Mouse (Mus musculus) stomach, embryonic 15.5 days (tissue): ENCODE results near the gene Qpctl. TPM values are rescaled to one million over a fixed set of nuclear protein-coding genes. Genes with fewer than 3 reads are reported as not detected.

Experiments
- ATAC-seq: fragments of 200-750 bp; cut with Nextera tagmentation; 2 replicates; pipeline ENCODE4 v1.8.0; 2017; ENCODE audit warnings: low read depth, moderate number of reproducible peaks, moderate TSS enrichment; ENCODE audit not compliant: insufficient read depth, low FRiP score
- H3K27ac ChIP-seq: fragments of 300-500 bp; sonication (generic); 2 replicates; pipeline ENCODE4 v1.5.1; 2015; ENCODE audit warnings: mild to moderate bottlenecking, inconsistent platforms
- H3K27me3 ChIP-seq: fragments of 300-500 bp; sonication (generic); replicated peaks from 2 replicates; pipeline ENCODE4 v1.6.1; 2015; ENCODE audit warnings: inconsistent platforms
- H3K36me3 ChIP-seq: fragments of 300-500 bp; sonication (generic); 2 replicates; pipeline ENCODE4 v1.6.1; 2015; ENCODE audit warnings: inconsistent platforms
- H3K4me1 ChIP-seq: fragments of 300-500 bp; sonication (generic); 2 replicates; pipeline ENCODE4 v1.6.1; 2015; ENCODE audit warnings: inconsistent platforms
- H3K4me2 ChIP-seq: fragments of 300-500 bp; sonication (generic); 2 replicates; pipeline ENCODE4 v1.6.1; 2015; ENCODE audit warnings: mild to moderate bottlenecking, inconsistent platforms
- H3K4me3 ChIP-seq: fragments of 300-500 bp; sonication (generic); replicated peaks from 2 replicates; pipeline ENCODE4 v1.5.1; 2015; ENCODE audit warnings: inconsistent platforms
- H3K9ac ChIP-seq: fragments of 300-500 bp; sonication (generic); 2 replicates; pipeline ENCODE4 v1.6.1; 2015; ENCODE audit warnings: inconsistent platforms
- H3K9me3 ChIP-seq: fragments of 300-500 bp; sonication (generic); 2 replicates; pipeline ENCODE4 v1.6.1; 2016; ENCODE audit warnings: inconsistent platforms
- WGBS: fragments of 180-500 bp; shearing (Covaris S2); methylation state at CpG from one replicate; pipeline ENCODE4 v1.1.7; 2015; 5-methylcytosine and 5-hydroxymethylcytosine counted together
- polyA plus RNA-seq: library from polyadenylated mRNA; unstranded; fragments of >200 nt; fragmentation: Nextera tagmentation; extraction: Ambion mirVana; gene quantifications from 2 replicates; pipeline ENCODE4 v1.2.1, GENCODE M21; 2015

The Qpctl gene
- polyA plus RNA-seq, 1 experiment from 2014 or later = 13.5 TPM

GRCm38 (mm10) chr7:19119631-19120429 is 29.3 kb downstream of the Qpctl start, which contains the start of gene Fbxo46:
Gene Fbxo46 (plus strand): TSS chr7:19119859.
- peak within 1 kb of the TSS; percentile 84 for H3K4me2 ChIP-seq
- H3K36me3 ChIP-seq = no peaks in the 10 kb centered on the region
- no peaks in the 10 kb centered on the region; the same call in 1 of the 2 replicates for H3K9me3 ChIP-seq
- WGBS = 2% methylated on average over 34 of the region's 34 CpGs
- ATAC-seq = peak; percentile 95
- 0 out of 2 replicates have a peak within 1 kb of the TSS, but pooled peaks have one; percentile 40 for H3K27ac ChIP-seq
- H3K4me3 ChIP-seq = peak within 1 kb of the TSS; percentile 68
- peaks cover 23% of the 10 kb centered on the region for H3K4me1 ChIP-seq
- H3K9ac ChIP-seq = peak within 1 kb of the TSS; percentile 76
- no peaks in the 10 kb centered on the region for H3K27me3 ChIP-seq

- Histone ChIP-seq H3K9ac (no peak overlapping the region), H3K4me1 (peaks cover 23% of the 10 kb centered on the region), H3K4me2 (no peak overlapping the region), H3K27me3 (no peaks in the 10 kb centered on the region), H3K36me3 (no peaks in the 10 kb centered on the region), H3K9me3 (no peaks in the 10 kb centered on the region; the same call in 1 of the 2 replicates), H3K4me3 (no peak overlapping the region), H3K27ac (no peak overlapping the region)
- no peak for ATAC-seq
- 92% methylated on average over 8 of the region's 8 CpGs for WGBS
These were observed 30.0 kb downstream of the Qpctl start for GRCm38 (mm10) chr7:19119083-19119482.

GRCm38 (mm10) chr7:19118028-19118771 is 30.9 kb downstream of the Qpctl start, which contains the start of gene Gm4969:
Gene Gm4969 (minus strand): TSS chr7:19118368.
- ATAC-seq = peak; percentile 15; the same call in 1 of the 2 replicates
- 22% methylated on average over 64 of the region's 64 CpGs for WGBS
- Histone ChIP-seq H3K4me3 (peak within 1 kb of the TSS; percentile 32), H3K36me3 (no peaks in the 10 kb centered on the region), H3K27me3 (no peaks in the 10 kb centered on the region), H3K4me1 (peaks cover 23% of the 10 kb centered on the region), H3K27ac (no peak within 1 kb of the TSS), H3K9ac (no peak within 1 kb of the TSS), H3K9me3 (no peaks in the 10 kb centered on the region; the same call in 1 of the 2 replicates), H3K4me2 (peak within 1 kb of the TSS; percentile 59)

- ATAC-seq = no peak
- Histone ChIP-seq H3K9me3 (no peaks in the 10 kb centered on the region), H3K27ac (no peak overlapping the region), H3K4me2 (no peak overlapping the region), H3K27me3 (no peaks in the 10 kb centered on the region), H3K36me3 (no peaks in the 10 kb centered on the region), H3K9ac (no peak overlapping the region), H3K4me1 (no peaks in the 10 kb centered on the region), H3K4me3 (no peak overlapping the region)
- 74% methylated on average over 1 of the region's 1 CpGs for WGBS
These were observed 39.5 kb downstream of the Qpctl start for GRCm38 (mm10) chr7:19109565-19109964.

GRCm38 (mm10) chr7:19107436-19107835 is 41.7 kb downstream of the Qpctl start:
- Histone ChIP-seq H3K9me3 (no peaks in the 10 kb centered on the region), H3K4me3 (no peak overlapping the region), H3K9ac (no peak overlapping the region), H3K27me3 (no peaks in the 10 kb centered on the region), H3K4me2 (no peak overlapping the region), H3K36me3 (no peaks in the 10 kb centered on the region), H3K4me1 (no peaks in the 10 kb centered on the region), H3K27ac (no peak overlapping the region)
- no peak for ATAC-seq
- WGBS = 48% methylated on average over 3 of the region's 3 CpGs

GRCm38 (mm10) chr7:19104486-19104885 is 44.6 kb downstream of the Qpctl start:
- Histone ChIP-seq H3K9ac (no peak overlapping the region), H3K27ac (no peak overlapping the region), H3K36me3 (no peaks in the 10 kb centered on the region), H3K4me2 (no peak overlapping the region), H3K27me3 (no peaks in the 10 kb centered on the region), H3K4me3 (no peak overlapping the region), H3K4me1 (no peaks in the 10 kb centered on the region), H3K9me3 (no peaks in the 10 kb centered on the region)
- WGBS = 70% methylated on average over 2 of the region's 2 CpGs
- no peak for ATAC-seq

- Histone ChIP-seq H3K9ac (no peak overlapping the region), H3K27ac (no peak overlapping the region), H3K36me3 (no peaks in the 10 kb centered on the region), H3K4me1 (no peaks in the 10 kb centered on the region; the same call in 1 of the 2 replicates), H3K4me3 (no peak overlapping the region), H3K9me3 (no peaks in the 10 kb centered on the region), H3K27me3 (no peaks in the 10 kb centered on the region), H3K4me2 (no peak overlapping the region)
- ATAC-seq = no peak
These were observed 45.4 kb downstream of the Qpctl start for GRCm38 (mm10) chr7:19103741-19104140.

- Histone ChIP-seq H3K4me3 (no peak overlapping the region), H3K27ac (no peak overlapping the region), H3K9ac (no peak overlapping the region), H3K36me3 (no peaks in the 10 kb centered on the region), H3K27me3 (no peaks in the 10 kb centered on the region), H3K4me1 (peaks cover 18% of the 10 kb centered on the region), H3K4me2 (no peak overlapping the region), H3K9me3 (no peaks in the 10 kb centered on the region)
- no peak for ATAC-seq
- WGBS = 79% methylated on average over 1 of the region's 1 CpGs
These were observed 48.8 kb downstream of the Qpctl start for GRCm38 (mm10) chr7:19100290-19100689.

GRCm38 (mm10) chr7:19098811-19099210 is 50.3 kb downstream of the Qpctl start:
- H3K27me3 ChIP-seq = no peaks in the 10 kb centered on the region
- no peak for ATAC-seq
- H3K36me3 ChIP-seq = no peaks in the 10 kb centered on the region
- no peak overlapping the region for H3K4me2 ChIP-seq
- no peak overlapping the region for H3K9ac ChIP-seq
- 73% methylated on average over 7 of the region's 7 CpGs for WGBS
- H3K9me3 ChIP-seq = no peaks in the 10 kb centered on the region
- H3K27ac ChIP-seq = no peak overlapping the region
- peaks cover 18% of the 10 kb centered on the region for H3K4me1 ChIP-seq
- H3K4me3 ChIP-seq = no peak overlapping the region

- Histone ChIP-seq H3K4me2 (no peak overlapping the region), H3K4me3 (no peak overlapping the region), H3K27me3 (no peaks in the 10 kb centered on the region), H3K27ac (no peak overlapping the region), H3K36me3 (no peaks in the 10 kb centered on the region), H3K9ac (no peak overlapping the region), H3K9me3 (no peaks in the 10 kb centered on the region), H3K4me1 (peaks cover 24% of the 10 kb centered on the region)
- no peak for ATAC-seq
These were observed 51.2 kb downstream of the Qpctl start for GRCm38 (mm10) chr7:19097863-19098262.

GRCm38 (mm10) chr7:19097217-19097616 is 51.9 kb downstream of the Qpctl start:
- H3K4me1 ChIP-seq = peaks cover 30% of the 10 kb centered on the region
- H3K36me3 ChIP-seq = no peaks in the 10 kb centered on the region
- H3K9ac ChIP-seq = no peak overlapping the region
- H3K4me3 ChIP-seq = no peak overlapping the region
- ATAC-seq = no peak
- no peak overlapping the region for H3K27ac ChIP-seq
- no peaks in the 10 kb centered on the region for H3K9me3 ChIP-seq
- no peaks in the 10 kb centered on the region for H3K27me3 ChIP-seq
- H3K4me2 ChIP-seq = 0 out of 2 replicates have a peak overlapping the region, but pooled peaks have one; percentile 85
- WGBS = 33% methylated on average over 2 of the region's 2 CpGs

GRCm38 (mm10) chr7:19096421-19096976 is 52.6 kb downstream of the Qpctl start:
- Histone ChIP-seq H3K4me3 (peak overlapping the region; percentile 73), H3K27me3 (no peaks in the 10 kb centered on the region), H3K9ac (peak overlapping the region; percentile 42; the same call in 1 of the 2 replicates), H3K4me2 (peak overlapping the region; percentile 85), H3K4me1 (peaks cover 35% of the 10 kb centered on the region), H3K36me3 (no peaks in the 10 kb centered on the region), H3K27ac (peak overlapping the region; percentile 98; the same call in 1 of the 2 replicates), H3K9me3 (no peaks in the 10 kb centered on the region)
- WGBS = 52% methylated on average over 5 of the region's 5 CpGs
- no peak for ATAC-seq
